In genomic region chr19:16214946-16215345, GRCm38 (mm10) we compare ENCODE assay signal across 9 mouse cellular contexts.
A peak's percentile ranks its signal among the peaks of the same experiment; 100 is the strongest.
DNase-seq lines count a peak whose midpoint lies in the region; ATAC-seq and TF ChIP-seq lines count a peak whose summit lies in the region.
"Had no signal": no experiment of that assay in that cellular context is flagged by ENCODE, and none has a peak within 500 bp of the region (broad histone marks: within the 10 kb centered on the region; RNA-seq: fewer than 3 reads in every experiment).

No protein-coding gene starts in this region.

- WGBS in hindbrain, embryonic 13.5 days = 75% methylated on average over 6 of the region's 6 CpGs
- 81% methylated on average over 6 of the region's 6 CpGs for WGBS in hindbrain, embryonic 11.5 days
- WGBS in hindbrain, embryonic 16.5 days = 56% methylated on average over 6 of the region's 6 CpGs
- 55% methylated on average over 6 of the region's 6 CpGs for WGBS in midbrain, postnatal 0 days

- no peak for ATAC-seq in hindbrain, embryonic 13.5 days (ENCODE audit: low FRiP score)
- no peak for ATAC-seq in hindbrain, embryonic 11.5 days (ENCODE audit: low FRiP score)
- no peak for ATAC-seq in hindbrain, embryonic 16.5 days
- no peak for ATAC-seq in midbrain, postnatal 0 days (ENCODE audit: low FRiP score)
- ATAC-seq in megakaryocyte progenitor cell, adult 5-6 weeks (replicated peaks; ENCODE audit: poor library complexity) = no peak

- peak overlapping the region; percentile 61 for H3K27ac ChIP-seq in hindbrain, embryonic 13.5 days
- H3K27ac ChIP-seq in hindbrain, embryonic 11.5 days (ENCODE audit: low read depth, low read length) = no peak overlapping the region
- H3K27ac ChIP-seq in hindbrain, embryonic 16.5 days (ENCODE audit: low read depth, low read length) = peak overlapping the region; percentile 4; the same call in 1 of the 2 replicates
- no peak overlapping the region for H3K27ac ChIP-seq in midbrain, postnatal 0 days (ENCODE audit: low read depth, low read length)
- H3K27ac ChIP-seq: liver, embryonic 14.5 days had no signal

- H3K36me3 ChIP-seq in hindbrain, embryonic 13.5 days = peaks cover 6% of the 10 kb centered on the region
- H3K36me3 ChIP-seq in hindbrain, embryonic 11.5 days (ENCODE audit: control insufficient read depth, insufficient read depth, low read length) = no peaks in the 10 kb centered on the region
- H3K36me3 ChIP-seq in hindbrain, embryonic 16.5 days (ENCODE audit: control insufficient read depth, insufficient read depth, low read length) = no peaks in the 10 kb centered on the region
- no peaks in the 10 kb centered on the region for H3K36me3 ChIP-seq in midbrain, postnatal 0 days (ENCODE audit: insufficient read depth, low read length)

- no peaks in the 10 kb centered on the region for H3K9me3 ChIP-seq in hindbrain, embryonic 13.5 days
- no peaks in the 10 kb centered on the region for H3K9me3 ChIP-seq in hindbrain, embryonic 11.5 days (ENCODE audit: control insufficient read depth, low read length)
- H3K9me3 ChIP-seq in hindbrain, embryonic 16.5 days (ENCODE audit: control insufficient read depth, low read length) = no peaks in the 10 kb centered on the region
- no peaks in the 10 kb centered on the region for H3K9me3 ChIP-seq in midbrain, postnatal 0 days (ENCODE audit: low read length)

- DNase-seq in hindbrain, embryonic 11.5 days (ENCODE audit: low spot score) = no peak
- DNase-seq in adrenal gland, postnatal 36 days = peak; percentile 49 to 78
- DNase-seq in midbrain, postnatal 0 days (ENCODE audit: low spot score) = peak; percentile 23
- no peak for DNase-seq in layer of hippocampus, postnatal 14 days (ENCODE audit: low spot score in 2 of 2)
- DNase-seq in spleen, postnatal 36 days (ENCODE audit: low spot score in 2 of 2) = no peak

- H3K4me2 ChIP-seq in hindbrain, embryonic 13.5 days = no peak overlapping the region
- H3K4me2 ChIP-seq in hindbrain, embryonic 11.5 days (replicated peaks; ENCODE audit: low read depth, low read length) = no peak overlapping the region
- no peak overlapping the region for H3K4me2 ChIP-seq in hindbrain, embryonic 16.5 days (ENCODE audit: low read length)
- no peak overlapping the region for H3K4me2 ChIP-seq in midbrain, postnatal 0 days (ENCODE audit: low read depth, low read length, poor library complexity, severe bottlenecking)

- peaks cover 24% of the 10 kb centered on the region for H3K4me1 ChIP-seq in hindbrain, embryonic 13.5 days (replicated peaks)
- no peaks in the 10 kb centered on the region for H3K4me1 ChIP-seq in hindbrain, embryonic 11.5 days (replicated peaks; ENCODE audit: control insufficient read depth, insufficient read depth, low read length)
- H3K4me1 ChIP-seq in hindbrain, embryonic 16.5 days (ENCODE audit: control insufficient read depth, insufficient read depth, low read depth, low read length) = peaks cover 6% of the 10 kb centered on the region
- peaks cover 2% of the 10 kb centered on the region; the same call in 1 of the 2 replicates for H3K4me1 ChIP-seq in midbrain, postnatal 0 days (ENCODE audit: insufficient read depth, low read length)

- no peak overlapping the region for H3K4me3 ChIP-seq in hindbrain, embryonic 13.5 days
- no peak overlapping the region for H3K4me3 ChIP-seq in hindbrain, embryonic 11.5 days (ENCODE audit: low read depth, low read length)
- no peak overlapping the region for H3K4me3 ChIP-seq in hindbrain, embryonic 16.5 days (ENCODE audit: low read length)
- no peak overlapping the region for H3K4me3 ChIP-seq in midbrain, postnatal 0 days (ENCODE audit: low read depth, low read length)

- no peak overlapping the region for H3K9ac ChIP-seq in hindbrain, embryonic 13.5 days
- no peak overlapping the region for H3K9ac ChIP-seq in hindbrain, embryonic 11.5 days (ENCODE audit: low read depth, low read length)
- no peak overlapping the region for H3K9ac ChIP-seq in hindbrain, embryonic 16.5 days (ENCODE audit: low read depth, low read length)
- no peak overlapping the region for H3K9ac ChIP-seq in midbrain, postnatal 0 days (replicated peaks; ENCODE audit: low read length, poor library complexity, severe bottlenecking)
- H3K9ac ChIP-seq: liver, embryonic 14.5 days had no signal

- TF ChIP-seq CTCF in midbrain, postnatal 0 days (IDR thresholded peaks at IDR 0.05) = no peak

- no peaks in the 10 kb centered on the region for H3K27me3 ChIP-seq in hindbrain, embryonic 13.5 days
- no peaks in the 10 kb centered on the region for H3K27me3 ChIP-seq in hindbrain, embryonic 11.5 days (ENCODE audit: control insufficient read depth, insufficient read depth, low read length)
- no peaks in the 10 kb centered on the region for H3K27me3 ChIP-seq in hindbrain, embryonic 16.5 days (replicated peaks; ENCODE audit: control insufficient read depth, insufficient read depth, low read length)
- H3K27me3 ChIP-seq in midbrain, postnatal 0 days (ENCODE audit: insufficient read depth, low read length) = no peaks in the 10 kb centered on the region

Comparison
In these comparisons a context has a peak if more than half of its experiments do, and no peak if none do; other contexts are left out.
1. H3K27ac ChIP-seq: peak in hindbrain, embryonic 13.5 days (single experiment) and hindbrain, embryonic 16.5 days (single experiment); none in hindbrain, embryonic 11.5 days (single experiment) and midbrain, postnatal 0 days (single experiment).
2. DNase-seq: peak in adrenal gland, postnatal 36 days (2 of 2) and midbrain, postnatal 0 days (single experiment); none in hindbrain, embryonic 11.5 days (single experiment), layer of hippocampus, postnatal 14 days (0 of 2) and spleen, postnatal 36 days (0 of 2).